ENCODE assay signal across 20 mouse cellular contexts in genomic region chr6:28974498-28974897, GRCm38 (mm10).
A peak's percentile ranks its signal among the peaks of the same experiment; 100 is the strongest.
DNase-seq lines count a peak whose midpoint lies in the region; ATAC-seq lines count a peak whose summit lies in the region.
"Had no signal": no experiment of that assay in that cellular context is flagged by ENCODE, and none has a peak within 500 bp of the region (broad histone marks: within the 10 kb centered on the region; RNA-seq: fewer than 3 reads in every experiment).

No protein-coding gene starts in this region.

- 75% methylated on average over 3 of the region's 3 CpGs for WGBS in neural tube, embryonic 15.5 days

- no peak overlapping the region for H3K4me3 ChIP-seq in neural tube, embryonic 15.5 days (replicated peaks)
- H3K4me3 ChIP-seq: embryonic facial prominence, embryonic 15.5 days; erythroblast, embryonic 14.5 days; forebrain, embryonic 10.5 days; gastrocnemius, adult 2 months; heart, adult 2 months; heart, embryonic 15.5 days; hindbrain, embryonic 10.5 days; hindbrain, embryonic 15.5 days had no signal

- no peaks in the 10 kb centered on the region for H3K9me3 ChIP-seq in neural tube, embryonic 15.5 days (replicated peaks)
- H3K9me3 ChIP-seq: embryonic facial prominence, embryonic 15.5 days; forebrain, embryonic 10.5 days; heart, embryonic 15.5 days; hindbrain, embryonic 15.5 days had no signal

- peaks cover 5% of the 10 kb centered on the region; the same call in 1 of the 2 replicates for H3K4me1 ChIP-seq in neural tube, embryonic 15.5 days
- H3K4me1 ChIP-seq: embryonic facial prominence, embryonic 15.5 days; heart, embryonic 15.5 days; hindbrain, embryonic 10.5 days had no signal

- no peak overlapping the region for H3K9ac ChIP-seq in neural tube, embryonic 15.5 days (replicated peaks)
- H3K9ac ChIP-seq: embryonic facial prominence, embryonic 15.5 days; heart, embryonic 15.5 days; hindbrain, embryonic 15.5 days had no signal

- no peaks in the 10 kb centered on the region for H3K36me3 ChIP-seq in neural tube, embryonic 15.5 days
- H3K36me3 ChIP-seq: embryonic facial prominence, embryonic 15.5 days; forebrain, embryonic 10.5 days; heart, embryonic 15.5 days; hindbrain, embryonic 10.5 days; hindbrain, embryonic 15.5 days had no signal

- H3K4me2 ChIP-seq in neural tube, embryonic 15.5 days: no peak overlapping the region
- H3K4me2 ChIP-seq: embryonic facial prominence, embryonic 15.5 days; heart, embryonic 11.5 days; heart, embryonic 15.5 days; hindbrain, embryonic 15.5 days had no signal

- 0 out of 2 replicates have a peak overlapping the region, but pooled peaks have one; percentile 30 for H3K27ac ChIP-seq in neural tube, embryonic 15.5 days (replicated peaks)
- H3K27ac ChIP-seq: embryonic facial prominence, embryonic 15.5 days; forebrain, embryonic 10.5 days; gastrocnemius, adult 2 months; heart, adult 2 months; heart, embryonic 15.5 days; hindbrain, embryonic 10.5 days; hindbrain, embryonic 15.5 days had no signal

- ATAC-seq in neural tube, embryonic 15.5 days (ENCODE audit: low FRiP score): no peak
- ATAC-seq: forebrain, embryonic 14.5 days; intestine, embryonic 16.5 days had no signal

- DNase-seq in neural tube, embryonic 10.5 days (ENCODE audit: extremely low spot score, low spot score): no peak
- peak; percentile 82 to 86 for DNase-seq in cerebellum, adult 18-20 months
- peak; percentile 92 for DNase-seq in cerebellum, adult 9-11 months
- peak; percentile 77 to 85 for DNase-seq in cerebellum, postnatal 36 days
- DNase-seq in yolk sac, embryonic 10.5 days (ENCODE audit: low spot score): no peak
- no peak for DNase-seq in c-Kit-positive CD71-positive TER-119-positive erythroid progenitor cells, embryonic 14.5 days (ENCODE audit: low spot score)
- no peak for DNase-seq in gastrocnemius, postnatal 25 days
- DNase-seq: embryo, embryonic 11 days had no signal

- peaks cover 7% of the 10 kb centered on the region; the same call in 1 of the 2 replicates for H3K27me3 ChIP-seq in neural tube, embryonic 15.5 days (replicated peaks)
- H3K27me3 ChIP-seq: hindbrain, embryonic 15.5 days had no signal

Comparison
In these comparisons a context has a peak if more than half of its experiments do, and no peak if none do; other contexts are left out.
1. DNase-seq: peak in cerebellum, adult 18-20 months (2 of 2), cerebellum, adult 9-11 months (single experiment) and cerebellum, postnatal 36 days (2 of 2); none in neural tube, embryonic 10.5 days (single experiment), yolk sac, embryonic 10.5 days (single experiment), c-Kit-positive CD71-positive TER-119-positive erythroid progenitor cells, embryonic 14.5 days (single experiment) and gastrocnemius, postnatal 25 days (single experiment).